Mouse (Mus musculus) embryonic facial prominence, embryonic 14.5 days (tissue): ENCODE measurements around the gene Gm47429. TPM values are rescaled to one million over a fixed set of nuclear protein-coding genes. Genes with fewer than 3 reads are reported as not detected.
"Not testable (repeated sequence)": the region's sequence is repeated elsewhere in the genome, so short reads cannot be mapped to it uniquely, and the experiment has no call there.

Experiments used
- ATAC-seq: fragments of 200-750 bp; cut with Nextera tagmentation; 2 replicates; pipeline ENCODE4 v1.8.0; 2017; ENCODE audit warnings: low read depth, moderate number of reproducible peaks, moderate TSS enrichment
- DNase-seq: peaks from one replicate; pipeline ENCODE4 v3.0.0-alpha.2; 2015; ENCODE audit warnings: low spot score
- H3K27ac ChIP-seq: fragments of 300-500 bp; sonication (generic); replicated peaks from 2 replicates; pipeline ENCODE4 v1.5.1; 2014; ENCODE audit warnings: low read depth, mild to moderate bottlenecking, low read length, moderate library complexity
- H3K27me3 ChIP-seq: fragments of 300-500 bp; sonication (generic); replicated peaks from 2 replicates; pipeline ENCODE4 v1.6.1; 2014; ENCODE audit warnings: low read length; ENCODE audit not compliant: control insufficient read depth, insufficient read depth
- H3K36me3 ChIP-seq: fragments of 300-500 bp; sonication (generic); 2 replicates; pipeline ENCODE4 v1.6.1; 2014; ENCODE audit warnings: low read length, mixed read lengths; ENCODE audit not compliant: control insufficient read depth, insufficient read depth
- H3K4me1 ChIP-seq: fragments of 300-500 bp; sonication (generic); 2 replicates; pipeline ENCODE4 v1.6.1; 2014; ENCODE audit warnings: antibody characterized with exemption, low read length; ENCODE audit not compliant: control insufficient read depth, insufficient read depth
- H3K4me2 ChIP-seq: fragments of 300-500 bp; sonication (generic); 2 replicates; pipeline ENCODE4 v1.6.1; 2014; ENCODE audit warnings: low read depth, mild to moderate bottlenecking, low read length, moderate library complexity, mixed read lengths
- H3K4me3 ChIP-seq: fragments of 300-500 bp; sonication (generic); 2 replicates; pipeline ENCODE4 v1.5.1; 2014; ENCODE audit warnings: low read depth, mild to moderate bottlenecking, low read length
- H3K9ac ChIP-seq: fragments of 300-500 bp; sonication (generic); 2 replicates; pipeline ENCODE4 v1.6.1; 2014; ENCODE audit warnings: low read depth, mild to moderate bottlenecking, low read length, moderate library complexity, mixed read lengths
- H3K9me3 ChIP-seq: fragments of 300-500 bp; sonication (generic); 2 replicates; pipeline ENCODE4 v1.6.1; 2016; ENCODE audit warnings: low read length; ENCODE audit not compliant: control insufficient read depth
- WGBS: fragments of 180-500 bp; shearing (Covaris S2); extraction: QIAGEN DNeasy Blood & Tissue Kit; methylation state at CpG from one replicate; pipeline ENCODE4 v1.1.7; 2014; 5-methylcytosine and 5-hydroxymethylcytosine counted together
- polyA plus RNA-seq: library from polyadenylated mRNA; unstranded; fragments of >200 nt; fragmentation: Nextera tagmentation; extraction: Ambion mirVana; gene quantifications from 2 replicates; pipeline ENCODE4 v1.2.1, GENCODE M21; 2014

The Gm47429 gene
- polyA plus RNA-seq, result not detected in 2 replicates

DNA sequence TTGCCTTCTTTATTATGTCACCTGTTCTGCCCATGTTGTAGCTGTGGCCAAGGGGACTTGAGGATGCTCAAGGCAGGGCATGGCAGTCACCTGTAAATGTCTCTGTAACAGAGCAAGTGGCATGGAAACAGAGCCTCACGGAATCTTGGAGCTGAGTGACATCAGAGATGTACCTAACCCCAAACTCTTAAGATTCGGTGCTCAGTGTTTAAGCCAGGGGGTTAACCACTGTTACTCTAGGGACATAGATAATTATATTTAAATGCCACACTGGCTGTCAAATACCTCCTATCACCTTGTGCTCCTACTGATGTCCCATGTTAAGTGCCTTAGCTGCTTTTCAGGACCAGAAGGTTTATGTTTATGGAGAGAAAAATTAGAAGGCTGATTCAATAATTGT lies at the start of gene Gm47429:
Gene Gm47429, minus strand, starts transcription at position 101 of the 400 bp plus-strand sequence.
- no peak within 1 kb of the TSS for H3K4me3 ChIP-seq
- WGBS, result 73% methylated on average over 2 of the region's 2 CpGs

DNA sequence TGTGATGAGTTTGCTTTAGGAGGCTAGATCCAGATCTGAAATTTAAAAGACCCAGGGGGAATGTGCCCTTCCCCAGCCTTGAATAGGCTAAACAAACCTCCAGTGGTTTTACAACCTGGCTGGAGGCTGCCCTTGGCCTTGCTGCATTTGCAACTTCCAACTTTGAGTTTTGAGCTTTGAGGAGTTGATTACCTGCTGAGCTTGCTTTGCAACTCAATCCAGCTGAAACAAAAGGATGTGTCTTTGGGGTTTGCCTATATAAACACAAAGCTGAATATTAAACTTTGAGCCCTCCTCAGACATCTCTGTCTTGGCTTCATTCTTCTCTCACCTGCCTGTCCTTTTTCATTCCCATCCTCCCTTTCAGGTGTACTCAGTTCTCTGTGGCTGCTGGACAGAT lies 44.8 kb upstream of the Gm47429 start:
- H3K4me2 ChIP-seq, DNase-seq, H3K4me3 ChIP-seq, H3K9me3 ChIP-seq, ATAC-seq, H3K27ac ChIP-seq, H3K36me3 ChIP-seq, H3K9ac ChIP-seq, H3K27me3 ChIP-seq, H3K4me1 ChIP-seq: not testable (repeated sequence)

More for the DNA sequence above, at the start of gene Gm47429:
- DNase-seq (no peak), ATAC-seq (no peak)
- no peak within 1 kb of the TSS for H3K27ac ChIP-seq
- no peaks in the 10 kb centered on the region for H3K9me3 ChIP-seq
- no peaks in the 10 kb centered on the region for H3K27me3 ChIP-seq
- H3K4me2 ChIP-seq, result no peak within 1 kb of the TSS
- H3K36me3 ChIP-seq, result no peaks in the 10 kb centered on the region
- no peak within 1 kb of the TSS for H3K9ac ChIP-seq
- H3K4me1 ChIP-seq, result no peaks in the 10 kb centered on the region

DNA sequence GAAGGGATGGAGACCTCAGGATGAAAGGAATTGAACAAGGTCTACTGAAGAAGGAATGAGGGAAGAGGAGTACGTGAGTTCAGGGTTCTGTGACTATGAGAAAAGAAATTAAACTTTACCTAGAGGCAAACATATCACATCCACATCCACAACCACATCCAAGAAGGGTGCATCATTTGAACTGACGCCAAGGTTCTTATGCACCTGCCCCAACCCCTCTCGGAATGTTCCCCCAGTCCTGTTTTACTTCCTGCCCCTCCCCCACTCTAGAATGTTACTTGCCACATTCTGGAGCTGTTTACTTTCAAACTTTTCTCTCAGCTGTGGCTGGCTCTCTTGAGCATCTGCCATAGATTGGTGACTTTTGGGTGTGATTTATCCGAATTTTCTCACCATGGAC lies 23.3 kb upstream of the Gm47429 start, which contains the start of gene Nutm2:
Gene Nutm2, plus strand, starts transcription at position 301 of the 400 bp plus-strand sequence.
- H3K4me1 ChIP-seq, result no peaks in the 10 kb centered on the region
- ATAC-seq, result no peak
- no peak within 1 kb of the TSS for H3K27ac ChIP-seq
- H3K9me3 ChIP-seq, result no peaks in the 10 kb centered on the region
- no peak within 1 kb of the TSS for H3K4me2 ChIP-seq
- no peak within 1 kb of the TSS for H3K4me3 ChIP-seq
- no peaks in the 10 kb centered on the region for H3K36me3 ChIP-seq
- WGBS, result 76% methylated on average over 4 of the region's 4 CpGs
- no peak for DNase-seq
- no peaks in the 10 kb centered on the region for H3K27me3 ChIP-seq
- H3K9ac ChIP-seq, result no peak within 1 kb of the TSS

DNA sequence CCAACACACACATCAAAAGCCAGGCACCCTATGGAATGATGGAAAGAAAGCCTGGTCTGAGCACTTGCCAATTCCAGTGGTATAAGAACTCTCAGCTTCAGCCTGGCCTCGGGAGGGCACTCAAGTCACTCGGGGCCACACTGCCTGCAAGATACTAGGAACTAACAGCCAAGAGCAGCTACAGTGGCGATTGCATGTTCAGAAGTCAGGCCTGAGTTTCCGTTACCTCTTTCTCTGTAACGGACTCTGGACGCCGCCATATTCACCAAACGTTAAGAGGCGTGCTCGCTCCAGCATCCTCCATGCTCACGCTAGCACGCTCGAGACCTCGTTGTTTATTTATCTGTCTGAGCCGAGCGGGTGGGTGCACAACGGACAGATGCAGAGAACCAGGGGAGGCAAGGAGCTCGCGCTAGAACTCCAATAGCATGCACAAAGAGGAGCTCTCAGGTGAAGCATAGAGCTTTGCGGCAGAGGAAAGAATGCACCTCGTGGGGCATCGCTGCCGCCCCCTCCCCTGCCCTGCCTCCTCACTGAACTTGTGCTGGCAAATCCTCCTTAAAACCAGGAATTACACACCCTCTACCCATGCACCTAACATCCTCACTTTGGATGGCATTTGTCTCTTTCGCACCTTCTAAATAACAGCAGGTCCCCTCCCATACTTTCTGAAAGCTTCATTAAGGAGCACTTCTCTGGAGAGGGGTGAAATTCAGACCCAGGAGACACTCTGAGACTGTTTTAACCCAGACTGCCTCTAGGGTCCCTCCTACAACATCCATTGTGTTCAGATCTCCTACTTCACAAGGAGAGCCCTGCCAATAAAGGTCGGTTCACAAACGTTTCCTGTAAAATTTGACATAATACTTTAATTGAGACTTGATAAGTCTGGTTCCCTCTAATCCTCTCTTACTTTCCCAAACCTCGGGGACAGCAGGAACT lies 21.2 kb upstream of the Gm47429 start:
- Histone ChIP-seq H3K9me3 (no peaks in the 10 kb centered on the region), H3K4me2 (peak overlapping the region; percentile 48), H3K36me3 (no peaks in the 10 kb centered on the region), H3K9ac (no peak overlapping the region), H3K27me3 (no peaks in the 10 kb centered on the region), H3K27ac (no peak overlapping the region), H3K4me1 (no peaks in the 10 kb centered on the region), H3K4me3 (peak overlapping the region; percentile 23)
- DNase-seq (peak; percentile 2), ATAC-seq (no peak)
- 41% methylated on average over 27 of the region's 27 CpGs for WGBS

DNA sequence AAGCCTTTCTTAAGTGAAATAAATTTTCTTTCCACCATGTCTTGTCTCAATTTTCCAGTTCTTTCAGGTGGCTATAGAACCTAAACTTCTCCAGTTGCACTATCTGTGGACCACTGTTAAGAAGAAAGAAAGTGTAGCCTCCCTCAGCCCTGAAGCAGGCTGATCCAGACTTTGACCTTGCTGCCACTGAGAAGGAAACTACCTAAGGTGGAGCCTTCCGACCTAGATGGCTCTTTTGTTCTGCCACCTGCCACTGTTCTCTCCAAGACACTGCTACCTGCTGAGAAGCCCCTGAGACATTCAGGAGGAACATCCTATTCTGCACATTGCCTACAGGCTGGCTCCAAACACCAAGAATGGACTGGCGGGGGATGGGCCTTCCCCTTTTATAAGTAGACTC lies 16.7 kb upstream of the Gm47429 start:
- not testable (repeated sequence) for H3K4me1 ChIP-seq, H3K9ac ChIP-seq, H3K4me3 ChIP-seq, DNase-seq, H3K27ac ChIP-seq, H3K4me2 ChIP-seq, ATAC-seq, H3K36me3 ChIP-seq, H3K9me3 ChIP-seq, H3K27me3 ChIP-seq
- WGBS, result 61% methylated on average over 2 of the region's 2 CpGs

DNA sequence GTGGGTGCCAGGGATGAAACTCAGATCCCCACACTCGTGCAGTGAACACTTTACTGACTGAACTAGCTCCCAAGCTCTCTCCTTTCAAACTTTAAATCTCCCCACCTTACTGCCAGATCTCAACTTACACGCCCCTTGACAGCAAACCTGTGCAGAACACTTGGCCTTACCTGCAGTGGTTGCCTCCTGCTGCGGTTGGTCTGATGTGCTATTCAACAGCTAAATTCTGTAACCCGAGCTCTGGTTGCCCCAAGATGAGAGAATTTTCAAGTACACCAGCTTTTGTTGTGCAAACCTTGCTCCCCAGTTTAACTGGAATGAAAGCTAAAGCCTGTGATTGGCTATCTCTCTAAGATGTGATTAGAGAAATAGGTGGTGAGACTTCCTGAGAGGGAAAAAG lies 9.7 kb upstream of the Gm47429 start:
- Histone ChIP-seq H3K27me3 (no peaks in the 10 kb centered on the region), H3K27ac (no peak overlapping the region)
- 21% methylated on average over 4 of the region's 4 CpGs for WGBS

DNA sequence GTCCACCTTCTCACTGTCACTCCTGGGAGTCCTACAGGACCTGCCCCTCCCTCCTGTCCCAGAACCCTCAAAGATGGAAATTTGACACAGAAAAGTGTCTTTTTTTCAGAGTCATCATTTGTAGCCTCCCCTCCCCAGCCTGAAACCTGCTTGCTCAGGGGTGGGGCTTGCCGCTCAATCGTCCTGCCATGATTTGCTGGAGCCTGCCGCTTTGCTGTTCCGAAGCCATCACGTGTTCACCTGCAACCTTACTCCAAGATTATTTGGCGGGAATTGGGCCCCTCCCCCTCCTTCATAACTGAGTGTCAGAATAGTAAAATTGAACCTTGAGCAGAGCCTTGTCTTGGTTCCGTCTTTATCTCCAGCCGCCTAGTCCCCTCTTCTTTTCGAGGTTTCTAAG lies 8.6 kb upstream of the Gm47429 start:
- ATAC-seq, H3K4me1 ChIP-seq, DNase-seq, H3K27me3 ChIP-seq, H3K9ac ChIP-seq, H3K9me3 ChIP-seq, H3K4me2 ChIP-seq, H3K4me3 ChIP-seq, H3K36me3 ChIP-seq, H3K27ac ChIP-seq: not testable (repeated sequence)
- 72% methylated on average over 9 of the region's 9 CpGs for WGBS

More for the DNA sequence above, 9.7 kb upstream of the Gm47429 start:
- DNase-seq (peak; percentile 52), ATAC-seq (peak; percentile 70; the same call in 1 of the 2 replicates)
- H3K4me2 ChIP-seq, result no peak overlapping the region
- H3K9me3 ChIP-seq, result no peaks in the 10 kb centered on the region
- no peak overlapping the region for H3K4me3 ChIP-seq
- no peak overlapping the region for H3K9ac ChIP-seq
- H3K36me3 ChIP-seq, result no peaks in the 10 kb centered on the region
- no peaks in the 10 kb centered on the region for H3K4me1 ChIP-seq

DNA sequence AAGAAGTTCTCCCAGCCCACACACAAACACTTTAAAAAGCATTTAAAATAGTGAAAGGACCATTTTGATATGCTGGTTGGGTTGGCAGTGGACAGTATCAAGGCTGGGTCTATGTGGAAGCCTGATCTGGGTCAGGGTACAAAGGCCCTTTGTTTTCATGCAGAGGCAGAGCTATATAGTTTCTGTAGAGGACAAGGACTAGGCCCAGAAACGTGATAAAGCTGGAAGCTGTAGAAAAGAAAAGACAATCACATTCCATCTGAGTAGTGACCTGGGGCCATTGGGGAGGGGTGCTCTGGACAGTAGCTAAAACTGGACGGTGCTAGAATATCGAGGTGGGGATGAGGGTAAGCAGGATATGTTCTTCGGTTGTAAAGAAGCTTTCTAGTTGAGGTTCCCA lies 1.5 kb upstream of the Gm47429 start:
- DNase-seq, result no peak
- no peak for ATAC-seq
- Histone ChIP-seq H3K27ac (no peak overlapping the region), H3K36me3 (no peaks in the 10 kb centered on the region), H3K27me3 (no peaks in the 10 kb centered on the region), H3K9me3 (no peaks in the 10 kb centered on the region), H3K4me2 (no peak overlapping the region), H3K4me1 (no peaks in the 10 kb centered on the region), H3K4me3 (no peak overlapping the region), H3K9ac (no peak overlapping the region)
- WGBS, result 39% methylated on average over 4 of the region's 4 CpGs

DNA sequence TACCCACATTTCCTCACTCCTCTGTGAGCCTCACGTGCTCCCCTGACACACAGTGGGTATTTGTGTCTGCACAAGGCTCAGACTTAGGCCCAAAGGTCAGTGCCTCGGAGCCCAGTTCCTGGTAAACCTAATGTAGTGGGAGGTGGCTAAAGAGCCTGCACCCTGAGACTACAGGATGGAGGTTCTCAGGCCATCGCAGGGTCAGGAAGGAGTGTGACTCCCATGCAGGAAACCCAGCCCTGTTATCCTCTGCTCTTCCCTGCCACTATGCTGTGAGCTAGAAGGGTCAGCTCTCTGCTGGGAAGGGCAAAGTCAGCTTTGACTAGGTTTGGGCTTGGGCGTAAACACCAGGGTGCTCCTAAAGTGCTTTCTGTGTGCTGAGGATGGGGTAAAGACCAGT lies 17.0 kb downstream of the Gm47429 start:
- 73% methylated on average over 4 of the region's 4 CpGs for WGBS
- Histone ChIP-seq H3K27me3 (no peaks in the 10 kb centered on the region), H3K27ac (no peak overlapping the region), H3K4me2 (no peak overlapping the region), H3K36me3 (peaks cover 88% of the 10 kb centered on the region), H3K4me1 (no peaks in the 10 kb centered on the region), H3K4me3 (no peak overlapping the region), H3K9me3 (no peaks in the 10 kb centered on the region), H3K9ac (no peak overlapping the region)
- ATAC-seq (no peak), DNase-seq (no peak)
